Mouse (Mus musculus) E14TG2a.4 (cell line): ENCODE measurements at regions not wholly inside any gene's neighbourhood (a gene's known extent, or its start where the extent isn't known, plus 50 kb on each side); places are given as distances from the start of the nearest gene placed in this dataset.

Experiments used
- CTCF ChIP-seq: conservative IDR thresholded peaks from 2 replicates; pipeline ENCODE4 v1.5.1; 2014; ENCODE audit warnings: low read length
- NANOG ChIP-seq: IDR thresholded peaks from 2 replicates; pipeline ENCODE4 v1.6.1; 2014; ENCODE audit warnings: borderline replicate concordance, low read length, mixed read lengths
- POU5F1 ChIP-seq: IDR thresholded peaks from 2 replicates; pipeline ENCODE4 v1.6.1; 2014; ENCODE audit warnings: low read length, borderline replicate concordance

GRCm38 (mm10) chr6:100923686-100924085 lies 90.3 kb downstream of the Ppp4r2 start:
- no peak for TF ChIP-seq CTCF
- TF ChIP-seq NANOG: no peak
- TF ChIP-seq POU5F1: no peak
